Mouse (Mus musculus) bone marrow, adult 2 months (tissue): ENCODE measurements around the gene Lbx2.

Experiments used
- CTCF ChIP-seq: fragments of 200-500 bp; IDR thresholded peaks from 2 replicates; pipeline ENCODE4 v1.5.1; 2011; ENCODE audit warnings: low read length, control low read depth; ENCODE audit not compliant: control insufficient read depth, insufficient read depth
- POLR2A ChIP-seq: fragments of 200-500 bp; IDR thresholded peaks from 2 replicates; pipeline ENCODE4 v1.6.1; 2011; ENCODE audit warnings: low read depth, mild to moderate bottlenecking, control low read depth, low read length, borderline replicate concordance; ENCODE audit not compliant: control insufficient read depth

DNA sequence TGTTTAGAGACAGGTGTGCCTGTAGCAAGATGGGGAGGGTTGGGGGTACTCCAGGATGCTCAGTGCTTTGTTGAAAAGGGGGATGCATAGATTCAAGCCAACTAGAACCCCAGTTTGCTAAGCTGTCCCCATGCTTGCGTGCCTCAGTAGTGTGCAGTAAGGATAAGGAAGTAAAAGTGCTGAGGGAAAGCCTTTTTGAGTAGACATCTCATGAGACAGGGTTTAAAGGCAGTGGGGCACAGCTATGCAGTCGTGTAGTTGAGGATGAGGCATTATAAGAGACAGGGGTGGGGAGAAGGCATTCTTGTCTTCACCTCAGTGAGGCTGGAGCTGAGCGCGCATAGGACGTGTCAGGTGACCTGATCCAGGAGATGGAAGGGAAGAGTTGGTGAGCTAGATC lies 45.6 kb upstream of the Lbx2 start:
- TF ChIP-seq POLR2A, result no peak
- TF ChIP-seq CTCF, result no peak
